Mouse (Mus musculus) urinary bladder, postnatal 4 days (tissue): ENCODE measurements around the gene Lyplal1.

Experiments used
- DNase-seq, 2 experiments: peaks; one replicate each; pipeline ENCODE4 v3.0.0; 2021 to 2022; ENCODE audit warnings: low spot score in 2 of 2

Lyplal1 gene

GRCm38 (mm10) chr1:186041841-186042240 is 75.3 kb downstream of the Lyplal1 start:
- DNase-seq = no peak
